Mouse (Mus musculus) spleen, postnatal 4 days (tissue): ENCODE measurements around the gene Cldn12.

Experiments
- DNase-seq, 2 experiments: peaks; one replicate each; pipeline ENCODE4 v3.0.0; 2022; ENCODE audit warnings: low spot score in 2 of 2

The Cldn12 gene

DNA sequence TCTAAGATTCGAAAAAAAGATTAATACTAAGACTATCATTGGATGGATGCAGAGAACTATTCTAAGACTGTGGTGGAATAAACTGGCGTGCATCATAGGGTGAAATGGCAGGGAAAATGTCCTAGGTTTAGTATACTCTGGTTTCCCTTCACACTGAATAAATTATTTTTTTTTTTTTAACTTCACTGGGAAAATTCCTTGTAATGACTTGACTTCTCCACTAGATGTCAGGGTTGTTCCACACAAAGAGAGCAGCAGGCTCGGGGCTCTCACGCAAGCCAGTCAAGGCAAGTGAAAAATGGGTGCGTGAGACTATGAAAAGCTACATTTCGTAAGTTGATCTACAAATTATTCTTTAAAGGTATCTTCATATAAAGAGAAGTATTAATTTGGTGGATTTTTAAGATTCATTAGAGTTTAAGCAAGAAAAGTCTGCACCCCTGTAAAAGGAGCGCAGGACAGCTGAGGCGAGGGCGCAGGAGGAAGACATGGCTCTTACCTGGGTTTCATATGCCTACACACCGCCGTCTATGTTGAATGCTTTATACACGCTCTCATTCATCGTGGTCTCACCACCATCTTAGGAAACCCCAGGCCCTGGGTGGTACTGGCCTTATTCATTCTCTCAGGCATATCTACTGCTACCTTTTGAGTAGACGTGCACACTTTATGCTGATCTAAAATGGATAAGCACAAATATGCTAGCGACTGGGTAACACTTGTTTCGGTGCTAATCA is 20.3 kb downstream of the Cldn12 start:
- DNase-seq = no peak

DNA sequence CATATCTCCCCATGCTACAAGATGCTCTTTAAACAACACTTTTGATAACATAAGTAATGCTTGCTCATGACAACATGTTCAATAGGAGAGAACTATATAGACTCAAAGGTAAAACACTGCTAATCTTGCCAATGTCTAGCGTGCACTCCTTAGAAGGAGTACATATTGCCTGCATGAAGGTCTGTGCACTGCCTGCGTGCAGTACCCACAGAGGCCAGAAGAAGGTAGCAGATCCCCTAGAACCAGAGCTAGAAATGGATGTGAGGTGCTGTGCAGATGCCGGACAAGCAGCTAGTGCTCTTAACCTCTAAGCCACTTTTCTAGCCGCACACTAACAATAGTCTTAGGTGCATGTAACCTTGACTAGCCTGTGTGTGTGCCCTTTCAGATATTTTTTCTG is 22.6 kb downstream of the Cldn12 start:
- no peak for DNase-seq

DNA sequence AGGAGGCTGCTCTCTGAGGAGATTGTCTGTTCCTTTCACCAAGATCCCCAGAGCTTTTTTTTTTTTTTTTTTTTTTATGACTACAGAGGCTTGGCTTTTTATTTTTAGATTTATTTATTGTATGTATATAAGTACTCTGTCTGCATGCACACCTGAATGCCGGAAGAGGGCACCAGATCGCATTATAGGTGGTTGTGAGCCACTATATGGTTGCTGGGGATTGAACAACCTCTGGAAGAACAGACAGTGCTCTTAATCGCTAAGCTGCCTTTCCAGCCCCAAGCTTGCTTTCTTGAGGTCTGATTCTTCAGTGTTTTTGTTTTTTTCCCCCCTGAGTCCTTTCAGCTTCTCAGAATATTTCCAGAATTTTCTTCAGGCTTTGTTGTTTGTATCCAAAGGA is 28.7 kb downstream of the Cldn12 start:
- DNase-seq = no peak

DNA sequence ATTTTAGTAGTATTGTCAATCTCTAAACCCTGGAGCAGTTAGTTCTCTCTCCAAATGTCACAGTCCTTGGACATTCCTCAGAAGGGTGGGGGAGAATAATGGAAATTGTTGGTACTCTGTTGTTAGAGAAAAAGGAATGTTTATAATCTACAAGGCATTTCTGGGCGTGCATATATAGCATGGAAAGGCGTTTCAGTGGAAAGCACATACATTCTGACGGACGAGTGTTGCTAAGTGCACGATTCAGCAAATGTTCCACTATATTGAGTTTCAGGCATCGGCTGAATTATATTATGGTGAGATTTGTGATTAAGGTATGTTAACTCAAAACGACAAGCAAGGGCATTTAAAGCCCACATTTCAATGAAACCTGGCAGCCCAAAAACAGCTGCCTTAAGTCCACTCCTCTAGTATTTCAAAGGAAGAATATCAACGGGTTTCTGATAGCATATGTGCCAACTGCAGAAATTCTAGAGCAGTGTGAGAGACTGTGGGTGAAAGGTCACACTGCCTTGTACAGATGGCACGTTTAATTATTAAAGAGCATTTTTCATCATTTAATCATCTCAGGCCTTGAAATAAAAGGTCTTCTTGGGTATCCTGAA is 31.4 kb downstream of the Cldn12 start:
- no peak for DNase-seq

DNA sequence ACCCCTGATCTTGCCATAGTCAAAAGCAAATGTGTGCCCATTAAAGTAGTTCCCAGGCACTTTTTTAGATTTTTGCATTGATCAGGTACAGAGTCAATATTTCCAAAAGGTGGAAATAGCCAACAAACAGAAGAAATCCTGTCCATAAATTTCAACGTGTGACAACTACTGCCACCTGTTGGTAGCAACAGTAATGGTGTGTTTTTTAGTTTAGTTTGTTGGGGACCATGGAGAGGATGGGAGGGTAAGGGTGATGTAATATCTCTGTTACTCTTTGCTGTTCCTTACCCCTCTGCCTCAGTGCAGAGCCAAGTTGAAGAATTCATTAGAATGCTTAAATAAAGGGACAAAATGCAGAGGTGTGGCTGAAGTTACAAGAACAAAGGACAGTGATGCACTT is 33.1 kb downstream of the Cldn12 start:
- DNase-seq = no peak

DNA sequence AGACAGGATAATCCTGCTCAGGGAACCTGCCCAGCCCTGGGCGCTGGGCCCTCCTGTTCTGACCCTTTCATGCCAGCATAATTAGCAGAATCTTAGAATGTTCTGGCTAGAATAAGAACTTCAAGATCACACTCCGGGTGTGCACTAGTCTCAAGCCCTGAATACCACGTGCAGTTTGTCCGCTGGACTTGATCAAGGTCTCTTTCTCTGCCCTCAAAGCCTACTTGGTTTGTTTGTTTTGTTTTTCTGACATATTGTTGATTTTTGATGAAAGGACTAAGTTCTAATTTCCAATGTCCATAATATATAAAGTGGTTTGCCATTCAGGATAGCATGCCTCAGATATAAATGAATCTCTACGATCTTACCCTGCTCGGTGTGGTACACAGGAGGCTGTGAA is 35.7 kb downstream of the Cldn12 start, which contains the start of gene 1700015F17Rik:
1700015F17Rik (minus strand) TSS at position 101 of the 400 bp plus-strand sequence.
- DNase-seq = no peak

DNA sequence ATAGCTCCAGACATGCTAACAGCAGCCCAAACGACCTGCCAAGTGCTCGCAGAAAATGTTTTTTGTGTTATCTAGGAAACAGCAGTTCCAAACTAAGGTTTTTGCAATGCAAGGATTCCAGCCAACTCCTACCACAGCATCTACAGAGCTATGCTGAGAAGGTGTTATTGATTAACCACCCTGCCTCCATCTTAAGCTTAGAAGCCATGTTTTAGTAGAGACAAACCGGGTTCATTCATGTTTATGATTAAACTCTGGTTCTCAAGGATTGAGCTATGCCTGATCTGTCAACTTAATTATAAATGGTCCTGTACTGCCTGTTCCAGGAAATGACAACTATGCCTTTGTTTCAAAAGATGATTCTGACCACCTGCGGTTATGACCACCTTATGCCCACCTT is 38.6 kb downstream of the Cldn12 start:
- no peak for DNase-seq

DNA sequence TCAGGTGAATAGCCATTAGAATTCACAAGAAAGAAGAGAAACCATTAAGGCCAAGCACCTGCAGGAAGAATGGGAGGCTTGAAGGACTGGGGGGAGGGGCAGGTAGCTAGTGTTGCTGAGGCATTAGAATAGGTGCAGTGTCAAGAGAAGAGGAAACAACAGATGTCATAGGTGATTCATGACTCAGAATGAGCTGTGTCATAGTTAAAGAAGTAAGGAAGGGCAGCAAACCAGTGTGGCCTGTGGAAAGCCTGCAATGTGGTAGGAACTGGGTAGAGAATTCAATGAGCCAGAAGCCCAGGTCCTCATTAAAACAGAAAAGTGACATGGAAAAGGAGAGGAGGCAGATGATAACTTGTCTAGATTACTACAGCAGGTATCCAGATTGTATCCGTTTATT is 49.5 kb downstream of the Cldn12 start:
- no peak for DNase-seq
